Mouse (Mus musculus) megakaryocyte, embryonic 14.5 days (primary cell): ENCODE results near the gene Plcg2.

ENCODE experiments used
- FLI1 ChIP-seq: IDR thresholded peaks from 2 replicates; pipeline ENCODE4 v1.6.1; 2012; ENCODE audit warnings: low read length, inconsistent platforms, mixed read lengths
- GATA1 ChIP-seq: IDR thresholded peaks from 3 replicates; pipeline ENCODE4 v1.6.1; 2012; ENCODE audit warnings: mixed read lengths, low read length, inconsistent platforms, borderline replicate concordance

DNA sequence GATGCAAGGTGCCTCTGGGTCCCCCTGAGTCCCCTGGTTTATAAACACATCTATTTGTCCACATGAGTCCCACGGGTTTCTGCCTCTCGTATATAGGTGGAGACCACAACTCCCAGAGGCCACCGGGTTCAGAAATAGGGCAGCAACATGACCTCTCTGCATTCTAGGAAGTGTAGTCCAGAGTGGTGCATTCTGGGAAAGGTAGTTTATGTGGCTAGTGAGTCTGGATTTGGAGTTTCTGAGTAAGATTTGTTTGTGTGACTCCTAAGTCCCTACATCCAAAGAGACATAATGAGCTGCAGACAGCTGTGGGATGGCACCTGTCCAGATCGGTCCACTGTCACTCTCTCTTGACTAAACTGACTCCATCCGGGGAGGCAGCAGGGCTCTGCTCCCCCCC is 17.6 kb upstream of the Plcg2 start:
- no peak for TF ChIP-seq GATA1
- TF ChIP-seq FLI1, result no peak
